Mouse (Mus musculus): ENCODE data around the gene Snx30.

The Snx30 gene

DNA sequence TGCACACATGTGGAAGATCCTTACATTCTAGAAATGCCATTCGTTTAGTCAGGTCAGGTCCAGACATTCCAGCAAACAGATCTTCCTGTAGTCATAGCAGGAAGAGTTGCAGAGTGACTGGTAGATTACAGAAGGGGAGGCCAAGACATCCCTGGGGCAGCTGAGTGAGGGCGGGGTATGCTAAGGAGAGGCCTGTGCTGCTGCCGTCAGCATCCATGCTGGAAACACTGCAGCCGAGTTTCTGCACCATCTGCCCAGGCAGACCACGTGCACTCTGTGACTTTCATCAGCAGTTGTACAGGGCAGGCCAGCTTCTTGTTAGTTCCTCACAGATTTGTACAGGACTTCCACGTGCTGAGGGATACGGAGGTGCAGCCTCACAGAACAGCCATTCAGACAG lies 17.8 kb downstream of the Snx30 start:
- DNase-seq (ENCODE audit: low spot score in 2 of 2) = peak; percentile 44 to 70

GRCm38 (mm10) chr4:59824860-59825259 lies 19.2 kb downstream of the Snx30 start:
- no peak for DNase-seq (ENCODE audit: low spot score in 2 of 2)

DNA sequence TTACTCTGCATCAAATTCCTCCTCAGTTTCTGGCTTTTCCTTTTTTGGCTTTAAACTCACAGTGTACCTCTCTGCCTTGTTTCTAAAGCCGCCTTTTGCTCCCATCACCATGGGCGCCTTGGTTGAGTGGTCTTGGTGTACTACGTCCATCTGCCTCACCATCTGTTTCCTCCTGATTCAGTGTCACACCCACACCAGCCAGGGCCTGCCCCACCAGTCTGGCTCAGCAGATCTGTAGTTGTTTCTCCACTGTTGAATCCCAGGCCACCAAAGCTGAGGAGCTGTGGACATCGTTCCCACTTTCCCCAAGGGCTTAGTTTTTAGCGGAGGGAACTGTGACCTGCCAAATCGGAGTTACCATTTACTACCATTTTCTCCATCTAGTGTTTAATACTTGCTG lies 20.0 kb downstream of the Snx30 start:
- no peak for DNase-seq (ENCODE audit: low spot score in 2 of 2)

DNA sequence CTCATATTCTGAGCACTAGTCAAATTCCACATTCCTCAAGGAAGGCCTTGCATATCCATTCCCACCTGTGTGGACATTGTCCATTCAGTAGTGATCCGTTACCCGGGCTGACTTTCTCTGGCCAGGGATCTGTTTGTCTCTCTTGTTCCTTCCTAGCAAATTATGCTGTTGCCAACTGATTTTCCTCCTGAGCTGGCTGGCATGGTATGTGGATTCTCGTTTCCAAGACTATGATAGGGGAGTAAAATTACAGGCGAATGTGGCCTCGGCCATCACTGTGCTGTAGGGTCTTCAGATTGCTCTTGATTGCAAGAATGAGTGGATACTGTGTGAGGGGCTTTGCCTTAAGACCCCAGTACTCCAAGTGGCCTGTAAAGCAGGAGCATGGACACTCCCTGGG lies 20.7 kb downstream of the Snx30 start:
- no peak for DNase-seq (ENCODE audit: low spot score in 2 of 2)

DNA sequence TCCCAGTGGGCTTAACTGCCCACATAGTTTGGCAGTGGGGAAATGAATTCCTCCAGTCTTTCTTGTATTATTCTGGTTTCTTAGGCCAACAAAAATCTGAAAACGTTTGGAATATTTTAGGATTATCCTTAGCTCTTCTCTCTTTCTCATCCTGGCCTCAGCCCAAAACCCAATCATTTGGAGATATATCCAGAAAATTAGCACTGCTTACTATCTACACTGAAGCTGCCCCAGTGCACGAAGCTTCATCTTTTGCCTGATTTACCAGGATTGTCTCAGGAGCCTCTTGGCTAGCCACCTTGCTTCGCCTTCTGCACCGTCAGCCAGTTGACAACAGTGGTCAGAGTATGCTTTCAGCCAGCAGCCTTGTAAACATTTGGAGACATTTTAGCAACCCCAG lies 23.4 kb downstream of the Snx30 start:
- DNase-seq (ENCODE audit: low spot score in 2 of 2) = no peak

DNA sequence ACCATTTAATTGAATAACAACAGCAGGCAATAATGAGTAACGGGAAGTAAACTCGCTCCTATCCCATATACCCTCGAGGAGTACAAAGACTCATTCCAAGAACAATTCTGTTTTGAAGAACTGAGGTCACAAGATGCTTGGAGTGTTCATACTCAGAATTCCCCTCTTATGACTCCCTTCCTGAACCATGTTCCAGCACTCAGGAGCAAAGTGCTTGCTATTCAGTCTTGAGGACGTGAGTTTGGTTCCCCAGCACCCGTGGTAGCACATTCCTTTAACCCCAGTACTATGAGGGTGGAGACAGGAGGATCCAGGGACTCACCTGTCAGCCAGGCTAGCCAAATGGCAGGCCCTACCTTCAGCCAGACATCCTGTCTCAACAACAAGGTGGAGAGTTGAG lies 25.4 kb downstream of the Snx30 start:
- no peak for DNase-seq (ENCODE audit: low spot score in 2 of 2)

GRCm38 (mm10) chr4:59832810-59833209 lies 27.2 kb downstream of the Snx30 start:
- DNase-seq (ENCODE audit: low spot score in 2 of 2) = no peak

DNA sequence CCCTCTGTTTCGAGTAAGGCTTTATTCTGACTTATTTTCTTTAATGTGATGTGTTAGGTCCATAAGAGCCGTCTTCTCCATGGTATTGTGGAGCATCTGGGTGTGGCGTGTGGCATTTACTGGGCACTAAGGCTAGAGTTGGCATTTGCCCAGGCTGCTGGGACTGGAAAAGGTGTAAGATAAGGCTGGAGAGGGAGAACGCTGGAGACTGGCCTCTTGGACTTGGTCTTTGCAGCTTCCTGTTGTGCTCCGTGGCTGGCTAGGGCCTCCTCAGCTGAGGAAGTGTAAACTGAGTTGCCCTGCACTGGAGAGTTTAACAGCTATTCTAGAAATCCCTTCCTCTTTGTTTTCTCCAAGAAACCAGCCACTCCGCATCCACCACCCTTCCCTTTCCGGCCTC lies 32.0 kb downstream of the Snx30 start:
- peak; percentile 48 to 49 for DNase-seq (ENCODE audit: low spot score in 2 of 2)

- no peak for DNase-seq (ENCODE audit: low spot score in 2 of 2)
Observed at GRCm38 (mm10) chr4:59844460-59845244, 39.0 kb downstream of the Snx30 start.

GRCm38 (mm10) chr4:59845245-59845637 lies 39.6 kb downstream of the Snx30 start:
- DNase-seq (ENCODE audit: low spot score in 2 of 2) = no peak

DNA sequence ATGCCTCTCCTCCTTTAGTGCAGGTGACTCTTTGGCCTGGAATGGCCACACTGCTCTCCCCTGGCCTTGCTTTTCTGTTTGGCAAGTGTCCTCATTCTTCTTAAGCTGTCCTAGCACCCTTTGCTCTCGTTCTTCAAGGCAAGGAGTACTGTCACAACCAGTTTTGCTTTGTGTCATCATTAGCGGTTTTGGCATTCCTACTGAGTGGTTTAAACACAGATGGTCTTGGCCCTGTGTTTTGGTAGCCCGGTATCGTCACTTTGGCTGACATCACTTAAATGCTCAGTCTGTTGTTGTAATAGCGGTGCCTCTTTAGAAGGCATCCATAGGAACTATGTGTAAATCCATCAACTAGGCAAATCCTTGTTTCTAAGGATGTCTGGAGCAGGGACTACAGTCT lies 41.8 kb downstream of the Snx30 start:
- no peak for DNase-seq (ENCODE audit: low spot score in 2 of 2)

DNA sequence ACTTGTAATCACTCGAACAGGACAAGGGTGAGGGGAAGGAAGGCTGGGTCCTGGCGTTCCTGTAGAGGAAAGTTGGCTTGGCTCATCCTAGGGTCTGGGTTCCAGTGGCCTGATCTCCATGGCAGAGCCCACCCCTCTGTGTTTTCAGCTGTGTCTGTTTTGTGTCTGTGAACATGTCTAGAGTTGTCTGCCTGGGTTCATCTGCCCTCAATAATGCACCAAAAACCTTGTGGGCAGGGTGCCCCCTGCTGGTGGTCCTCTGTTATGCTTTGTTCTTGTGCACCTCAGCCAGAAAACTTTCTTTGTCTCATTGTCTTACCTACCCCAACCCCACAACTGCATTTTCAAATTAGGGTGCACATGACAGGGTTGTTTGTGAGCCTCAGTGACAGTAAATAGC lies 44.5 kb downstream of the Snx30 start:
- DNase-seq (ENCODE audit: low spot score in 2 of 2) = peak; percentile 30 to 61

GRCm38 (mm10) chr4:59850886-59851623 lies 45.4 kb downstream of the Snx30 start:
- DNase-seq (ENCODE audit: low spot score in 2 of 2) = no peak

GRCm38 (mm10) chr4:59853155-59853554 lies 47.5 kb downstream of the Snx30 start:
- no peak for DNase-seq (ENCODE audit: low spot score in 2 of 2)

GRCm38 (mm10) chr4:59859693-59860425 lies 54.2 kb downstream of the Snx30 start:
- DNase-seq (ENCODE audit: low spot score in 2 of 2) = no peak

GRCm38 (mm10) chr4:59860431-59860830 lies 54.8 kb downstream of the Snx30 start:
- no peak for DNase-seq (ENCODE audit: low spot score in 2 of 2)

DNA sequence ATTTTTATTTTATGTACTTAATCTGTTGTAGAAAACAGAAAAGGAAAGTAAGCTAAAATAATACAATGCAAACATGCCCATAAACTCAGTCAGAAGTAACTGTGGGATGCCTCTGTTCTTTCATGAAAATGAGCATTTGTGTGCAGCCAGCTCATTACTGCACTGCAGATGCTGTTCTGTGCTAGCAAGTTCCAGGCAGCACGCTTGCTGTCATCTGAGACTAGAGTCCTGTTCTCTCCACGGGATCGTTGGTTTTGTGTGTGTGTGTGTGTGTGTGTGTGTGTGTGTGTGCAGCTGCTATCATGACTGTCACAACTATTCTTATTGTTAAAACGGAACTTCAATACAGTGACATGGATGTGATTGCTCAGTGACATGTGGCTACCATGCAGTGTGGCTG lies 56.2 kb downstream of the Snx30 start:
- DNase-seq (ENCODE audit: low spot score in 2 of 2) = no peak

- no peak for DNase-seq (ENCODE audit: low spot score in 2 of 2)
Observed at GRCm38 (mm10) chr4:59862335-59862734, 56.7 kb downstream of the Snx30 start.

DNA sequence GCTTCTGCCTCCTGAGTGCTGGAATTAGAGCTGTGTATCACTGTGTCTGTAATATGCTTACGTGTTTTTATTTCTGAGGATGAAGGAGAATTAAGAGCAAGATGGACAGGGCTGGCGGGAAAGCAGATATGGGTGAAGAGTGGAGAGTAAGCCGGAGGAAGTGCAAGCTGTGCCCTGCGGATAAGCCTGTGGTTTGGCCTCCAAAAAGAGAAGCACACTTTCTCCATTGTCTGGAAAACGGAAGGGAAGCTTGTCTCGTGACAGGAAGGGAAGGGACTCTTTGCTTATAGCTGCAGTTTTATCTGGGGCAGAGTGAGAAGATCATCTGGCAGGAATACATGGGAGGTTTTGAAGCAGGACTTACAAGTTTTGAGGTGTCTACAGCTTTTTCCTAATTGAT lies 58.2 kb downstream of the Snx30 start:
- peak; percentile 39 to 67 for DNase-seq (ENCODE audit: low spot score in 2 of 2)

DNA sequence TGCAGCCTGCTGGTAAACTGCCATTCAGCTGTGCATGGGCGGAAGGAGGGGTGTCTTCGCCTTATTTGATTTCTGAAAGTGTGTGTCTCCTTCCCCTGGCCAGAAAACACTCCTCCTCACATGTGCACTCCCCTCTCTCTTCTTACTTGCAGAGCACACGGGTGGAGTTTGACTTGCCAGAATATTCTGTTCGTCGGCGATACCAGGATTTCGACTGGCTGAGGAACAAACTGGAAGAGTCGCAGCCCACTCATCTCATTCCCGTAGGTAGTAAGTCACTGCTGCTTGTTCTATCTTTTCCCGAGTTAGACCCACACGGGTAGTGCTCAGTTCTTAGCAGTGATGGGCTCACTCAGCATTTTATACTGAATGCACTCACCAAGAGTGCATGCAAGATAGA lies 62.4 kb downstream of the Snx30 start:
- no peak for DNase-seq (ENCODE audit: low spot score in 2 of 2)

DNA sequence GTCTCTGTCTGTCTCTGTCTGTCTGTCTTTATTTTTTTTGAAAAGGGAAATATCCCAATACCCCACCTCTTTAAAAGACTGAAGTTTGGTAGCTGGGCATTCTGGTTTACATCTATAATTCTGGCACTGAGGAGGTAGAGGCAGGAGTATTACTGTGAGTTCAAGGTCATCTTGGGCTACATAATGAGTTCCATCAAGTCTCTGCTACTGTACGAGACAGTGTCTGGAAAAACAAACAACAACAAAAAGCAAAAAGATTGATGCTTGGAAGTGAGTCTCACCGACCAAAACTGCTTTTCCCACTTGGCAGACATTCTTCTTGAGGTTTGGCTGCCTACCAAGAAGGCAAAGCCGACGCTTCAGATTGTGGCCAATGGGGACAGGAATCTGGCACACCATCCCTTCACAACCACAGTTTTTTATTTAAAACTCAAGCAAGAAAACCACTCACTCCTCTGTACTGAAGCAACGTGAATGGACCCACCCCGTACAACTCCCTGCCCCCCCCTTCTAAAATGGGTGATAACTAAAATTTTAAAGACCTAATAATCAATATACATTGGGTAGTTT lies 63.9 kb downstream of the Snx30 start:
- peak in 1 of 2 experiments; percentile 65 for DNase-seq (ENCODE audit: low spot score in 2 of 2)

DNA sequence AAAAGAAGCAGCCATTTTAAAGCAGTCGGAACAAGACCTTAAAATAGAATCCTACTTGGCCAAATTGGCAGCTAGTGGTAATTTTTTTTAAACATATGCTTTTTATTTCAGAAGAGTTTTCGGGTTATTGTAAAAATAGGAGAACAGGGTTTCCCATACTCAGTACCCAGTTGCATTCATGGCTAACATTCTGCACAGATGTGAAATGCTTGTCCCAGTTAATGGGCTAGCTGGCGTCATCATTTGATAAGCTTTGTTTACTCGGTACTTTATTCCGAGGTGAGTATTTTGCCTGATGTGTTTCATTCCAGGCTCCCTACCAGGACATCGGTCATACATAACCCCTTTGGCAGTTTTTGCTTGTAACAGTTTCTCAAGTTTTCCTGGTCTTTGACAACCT lies 64.8 kb downstream of the Snx30 start:
- DNase-seq (ENCODE audit: low spot score in 2 of 2) = no peak

All from heart, adult 9 months (tissue).